Mouse (Mus musculus) lung, postnatal 0 days (tissue): ENCODE measurements around the gene Actl7a. TPM values are rescaled to one million over a fixed set of nuclear protein-coding genes. Genes with fewer than 3 reads are reported as not detected.
A peak's percentile ranks its signal among the peaks of the same experiment; 100 is the strongest.

ENCODE experiments used
- ATAC-seq: fragments of 200-750 bp; cut with Nextera tagmentation; 2 replicates; pipeline ENCODE4 v1.8.0; 2017; ENCODE audit warnings: moderate library complexity
- DNase-seq: peaks from one replicate; pipeline ENCODE4 v3.0.0-alpha.2; 2016; ENCODE audit warnings: low spot score
- H3K27ac ChIP-seq: fragments of 300-500 bp; sonication (generic); 2 replicates; pipeline ENCODE4 v1.5.1; 2014; ENCODE audit warnings: antibody characterized with exemption, mild to moderate bottlenecking, low read length, mixed read lengths
- H3K27me3 ChIP-seq: fragments of 300-500 bp; sonication (generic); replicated peaks from 2 replicates; pipeline ENCODE4 v1.6.1; 2014; ENCODE audit warnings: low read length, mixed read lengths; ENCODE audit not compliant: insufficient read depth
- H3K36me3 ChIP-seq: fragments of 300-500 bp; sonication (generic); 2 replicates; pipeline ENCODE4 v1.6.1; 2014; ENCODE audit warnings: low read length, mixed read lengths; ENCODE audit not compliant: insufficient read depth
- H3K4me1 ChIP-seq: fragments of 300-500 bp; sonication (generic); 2 replicates; pipeline ENCODE4 v1.6.1; 2014; ENCODE audit warnings: antibody characterized with exemption, low read depth, low read length, mixed read lengths; ENCODE audit not compliant: insufficient read depth
- H3K4me2 ChIP-seq: fragments of 300-500 bp; sonication (generic); replicated peaks from 2 replicates; pipeline ENCODE4 v1.6.1; 2014; ENCODE audit warnings: low read depth, mild to moderate bottlenecking, low read length, moderate library complexity, mixed read lengths
- H3K4me3 ChIP-seq: fragments of 300-500 bp; sonication (generic); 2 replicates; pipeline ENCODE4 v1.5.1; 2014; ENCODE audit warnings: low read depth, low read length
- H3K9ac ChIP-seq: fragments of 300-500 bp; sonication (generic); replicated peaks from 2 replicates; pipeline ENCODE4 v1.6.1; 2014; ENCODE audit warnings: low read depth, mild to moderate bottlenecking
- H3K9me3 ChIP-seq: fragments of 300-500 bp; sonication (generic); 2 replicates; pipeline ENCODE4 v1.6.1; 2016; ENCODE audit warnings: low read length, mixed read lengths
- CTCF ChIP-seq: IDR thresholded peaks from 2 replicates; pipeline ENCODE4 v1.5.1; 2016; ENCODE audit warnings: antibody characterized with exemption, mild to moderate bottlenecking
- EP300 ChIP-seq: IDR thresholded peaks from 2 replicates; pipeline ENCODE4 v1.6.1; 2016; ENCODE audit warnings: antibody characterized with exemption, mild to moderate bottlenecking, control low read depth
- WGBS: fragments of 180-500 bp; shearing (Covaris S2); extraction: QIAGEN DNeasy Blood & Tissue Kit; methylation state at CpG from one replicate; pipeline ENCODE4 v1.1.7; 2014; 5-methylcytosine and 5-hydroxymethylcytosine counted together
- polyA plus RNA-seq: library from polyadenylated mRNA; unstranded; fragments of >200 nt; fragmentation: Nextera tagmentation; extraction: Ambion mirVana; gene quantifications from 2 replicates; pipeline ENCODE4 v1.2.1, GENCODE M21; 2015

Gene Actl7a
- polyA plus RNA-seq, 1 experiment from 2014 or later = not detected

GRCm38 (mm10) chr4:56791373-56791772, 48.2 kb downstream of the Actl7a start:
- Histone ChIP-seq H3K9me3 (no peaks in the 10 kb centered on the region), H3K36me3 (peaks cover 50% of the 10 kb centered on the region), H3K4me3 (no peak overlapping the region), H3K27ac (no peak overlapping the region), H3K27me3 (no peaks in the 10 kb centered on the region), H3K4me2 (no peak overlapping the region), H3K9ac (no peak overlapping the region), H3K4me1 (no peaks in the 10 kb centered on the region)
- peak; percentile 22 for DNase-seq
- no peak for ATAC-seq
- 47% methylated on average over 1 of the region's 1 CpGs for WGBS
- peak; percentile 59 for TF ChIP-seq CTCF
- no peak for TF ChIP-seq EP300

Other genes with a start within 250 kb of the Actl7a start
- not detected in 2 replicates for gene Gm26657, start 3.3 kb upstream of the Actl7a start, polyA plus RNA-seq
- gene Actl7b, start 2.0 kb upstream of the Actl7a start, polyA plus RNA-seq = 0.08 TPM in 1 of 2 replicates, not detected in the other
- gene Elp1, start 58.9 kb downstream of the Actl7a start, polyA plus RNA-seq = 14.3 and 16.4 TPM in 2 replicates
- gene Fam206a, start 58.9 kb downstream of the Actl7a start, polyA plus RNA-seq = 4.3 and 4.7 TPM in 2 replicates
- 15.2 and 16.1 TPM in 2 replicates for gene Ctnnal1, start 121.8 kb downstream of the Actl7a start, polyA plus RNA-seq
- gene Tmem245, start 204.0 kb downstream of the Actl7a start, polyA plus RNA-seq = 12.6 and 16.7 TPM in 2 replicates
- gene Frrs1l, start 247.0 kb downstream of the Actl7a start, polyA plus RNA-seq = 0.91 and 1.7 TPM in 2 replicates